Mouse (Mus musculus): ENCODE results near the gene H2-T3.
"Not testable (repeated sequence)": the region's sequence is repeated elsewhere in the genome, so short reads cannot be mapped to it uniquely, and the experiment has no call there.

The H2-T3 gene

DNA sequence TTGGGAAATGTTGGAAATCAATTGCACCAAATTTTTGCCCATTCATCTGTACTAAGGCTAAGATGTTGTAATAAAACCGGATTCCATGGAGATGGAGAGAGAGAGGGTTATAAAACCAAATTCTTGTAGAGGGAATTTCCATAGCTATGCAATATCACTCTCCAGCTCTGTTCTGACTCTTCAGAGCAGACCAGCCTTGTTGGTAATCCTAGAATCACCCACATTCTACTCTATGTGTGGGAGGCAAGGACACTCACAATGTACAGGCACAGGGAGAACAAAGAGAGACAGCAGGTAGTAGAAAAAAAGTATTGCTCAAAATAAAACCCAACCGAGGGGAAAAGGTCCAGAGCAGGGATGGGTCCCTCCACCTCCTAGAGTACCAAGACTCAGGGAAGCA lies 14.0 kb downstream of the H2-T3 start:
- DNase-seq: not testable (repeated sequence)

GRCm38 (mm10) chr17:36170287-36170814 lies 19.7 kb downstream of the H2-T3 start:
- DNase-seq: no peak

DNA sequence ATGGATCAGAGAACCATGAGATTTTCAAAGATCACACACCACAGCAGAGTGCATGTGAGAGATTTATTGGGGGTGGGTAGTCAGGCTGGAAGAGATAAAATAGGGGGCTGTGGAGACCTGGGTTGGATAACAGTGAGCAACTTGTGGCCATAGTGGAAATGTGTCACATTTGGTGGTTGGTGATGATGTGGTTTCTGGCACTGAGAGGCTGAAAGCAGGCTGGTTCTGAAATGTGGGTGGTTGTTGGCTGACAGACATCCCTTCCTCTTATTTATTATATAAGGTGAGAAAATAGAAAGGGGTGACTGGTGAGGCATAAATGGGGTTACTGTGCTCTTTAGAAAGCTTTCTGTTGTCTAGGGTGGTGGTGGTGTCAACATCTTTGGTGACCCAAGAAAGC lies 20.3 kb downstream of the H2-T3 start:
- no peak for DNase-seq

GRCm38 (mm10) chr17:36169094-36169493 lies 21.0 kb downstream of the H2-T3 start:
- not testable (repeated sequence) for DNase-seq

- DNase-seq: no peak
Measured at GRCm38 (mm10) chr17:36168039-36168652, 21.9 kb downstream of the H2-T3 start, which contains the start of gene Gm8909. TSS of gene Gm8909 (minus strand) at chr17:36168537.

DNA sequence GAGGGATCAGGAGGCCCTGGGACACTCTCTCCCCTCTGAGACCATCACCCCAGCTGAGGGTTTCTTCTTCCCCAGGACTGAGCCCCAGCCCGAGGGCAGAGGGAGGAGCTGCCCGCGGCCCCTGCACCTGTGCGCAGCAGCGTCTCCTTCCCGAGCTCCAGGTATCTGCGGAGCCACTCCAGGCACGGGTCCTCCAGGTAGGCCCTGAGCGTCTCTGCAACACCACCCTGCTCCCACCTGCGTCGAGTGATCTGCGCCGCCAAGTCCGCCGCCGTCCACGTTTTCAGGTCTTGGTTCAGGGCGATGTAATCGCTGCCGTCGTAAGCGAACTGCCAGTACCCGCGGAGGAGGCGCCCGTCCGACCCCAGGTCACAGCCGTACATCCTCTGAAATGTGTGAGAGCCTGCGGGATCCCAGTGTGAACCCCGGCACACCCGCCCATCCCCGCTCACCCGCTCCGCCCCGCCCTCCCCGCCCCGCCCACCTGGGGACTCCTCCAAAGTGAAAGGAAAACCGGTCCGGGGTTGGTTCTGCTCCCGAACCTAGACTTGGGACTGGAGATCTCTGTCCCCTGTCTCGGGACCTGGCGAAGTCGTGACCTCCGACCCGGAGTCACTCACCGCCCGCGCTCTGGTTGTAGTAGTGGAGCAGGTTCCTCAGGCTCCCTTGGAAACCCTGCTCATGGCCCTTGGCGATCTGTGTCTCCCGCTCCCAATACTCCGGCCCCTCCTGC lies 22.6 kb downstream of the H2-T3 start:
- peak; percentile 19 for DNase-seq

GRCm38 (mm10) chr17:36166901-36167300 lies 23.2 kb downstream of the H2-T3 start:
- DNase-seq: not testable (repeated sequence)

DNA sequence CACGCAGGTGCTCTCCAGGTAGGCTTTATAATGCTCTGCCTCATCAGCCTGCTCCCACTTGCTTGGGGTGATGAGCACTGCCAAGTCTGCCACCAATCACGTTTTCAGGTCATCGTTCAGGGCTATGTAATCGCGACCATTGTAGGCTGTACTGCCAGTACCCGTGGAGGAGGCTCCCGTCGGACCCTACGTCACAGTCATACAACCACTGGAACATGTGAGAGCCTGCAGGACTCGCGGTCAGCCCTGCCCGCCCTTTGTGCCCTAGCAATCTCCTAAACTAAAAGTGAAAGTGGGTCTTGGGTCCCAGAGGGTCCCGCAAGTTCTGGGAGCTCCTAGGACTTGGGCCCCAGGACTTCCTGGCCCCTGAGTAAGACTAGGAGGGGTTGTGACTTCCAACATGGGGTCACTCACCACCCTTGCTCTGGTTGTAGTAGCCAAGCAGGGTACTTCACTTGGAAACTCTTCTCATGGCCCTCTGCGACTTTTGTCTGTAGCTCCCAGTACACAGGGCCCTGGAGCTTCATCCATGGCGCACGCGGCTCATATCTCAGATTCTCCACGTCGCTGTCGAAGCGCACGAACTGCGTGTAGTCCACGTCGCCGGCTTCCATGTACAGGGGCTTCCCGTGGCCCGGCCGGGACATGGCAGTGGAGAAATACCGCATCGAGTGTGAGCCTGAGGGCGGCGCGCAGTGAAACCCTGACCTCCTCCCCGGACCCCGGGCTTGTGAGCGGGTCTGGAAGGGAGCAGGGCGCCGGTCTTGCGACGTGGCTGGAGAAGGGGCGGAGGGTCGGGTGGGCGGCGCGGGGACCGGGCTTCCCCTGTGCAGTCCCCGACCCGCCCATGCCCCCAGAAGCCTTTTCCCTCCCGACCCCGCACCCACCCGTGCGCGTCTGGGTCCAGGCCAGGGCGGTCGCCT lies 28.7 kb downstream of the H2-T3 start:
- DNase-seq: no peak

DNA sequence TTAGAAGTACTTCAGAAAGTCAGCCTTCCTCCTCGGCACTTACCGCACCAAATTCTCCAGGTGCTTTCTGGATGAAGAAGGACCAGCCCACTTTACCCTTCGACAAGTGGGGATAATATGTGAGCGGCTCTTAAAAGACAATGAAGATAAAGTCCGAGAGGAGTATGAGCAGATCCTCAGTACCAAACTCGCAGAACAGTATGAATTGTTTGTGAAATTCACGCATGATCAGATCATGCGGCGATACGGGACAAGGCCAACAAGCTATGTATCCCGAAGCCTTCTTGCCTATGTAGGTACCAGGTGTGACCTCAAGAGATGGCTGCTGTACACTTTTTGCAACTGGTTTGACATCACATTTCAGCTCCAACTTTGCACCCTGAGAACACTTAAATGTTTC lies 31.8 kb downstream of the H2-T3 start:
- not testable (repeated sequence) for DNase-seq

DNA sequence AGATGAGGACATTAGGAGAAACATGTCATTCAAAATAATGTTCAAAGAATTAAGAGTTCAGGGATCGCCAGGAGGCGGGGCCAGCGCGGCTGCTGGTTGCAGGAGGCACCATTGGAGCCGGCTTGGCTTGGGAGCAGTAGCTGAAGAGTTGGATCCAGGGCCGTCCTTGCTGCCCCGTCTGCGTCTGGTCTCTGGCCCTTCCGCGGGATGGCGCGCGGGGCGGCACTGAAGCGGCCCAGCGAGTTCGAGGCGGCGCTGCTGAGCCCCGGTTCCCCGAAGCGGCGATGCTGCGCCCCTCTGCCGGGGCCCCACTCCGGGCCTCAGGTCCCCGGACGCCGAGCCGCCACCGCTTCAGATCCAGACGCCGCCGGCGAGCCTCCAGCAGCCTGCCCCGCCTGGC lies 32.3 kb downstream of the H2-T3 start:
- not testable (repeated sequence) for DNase-seq

DNA sequence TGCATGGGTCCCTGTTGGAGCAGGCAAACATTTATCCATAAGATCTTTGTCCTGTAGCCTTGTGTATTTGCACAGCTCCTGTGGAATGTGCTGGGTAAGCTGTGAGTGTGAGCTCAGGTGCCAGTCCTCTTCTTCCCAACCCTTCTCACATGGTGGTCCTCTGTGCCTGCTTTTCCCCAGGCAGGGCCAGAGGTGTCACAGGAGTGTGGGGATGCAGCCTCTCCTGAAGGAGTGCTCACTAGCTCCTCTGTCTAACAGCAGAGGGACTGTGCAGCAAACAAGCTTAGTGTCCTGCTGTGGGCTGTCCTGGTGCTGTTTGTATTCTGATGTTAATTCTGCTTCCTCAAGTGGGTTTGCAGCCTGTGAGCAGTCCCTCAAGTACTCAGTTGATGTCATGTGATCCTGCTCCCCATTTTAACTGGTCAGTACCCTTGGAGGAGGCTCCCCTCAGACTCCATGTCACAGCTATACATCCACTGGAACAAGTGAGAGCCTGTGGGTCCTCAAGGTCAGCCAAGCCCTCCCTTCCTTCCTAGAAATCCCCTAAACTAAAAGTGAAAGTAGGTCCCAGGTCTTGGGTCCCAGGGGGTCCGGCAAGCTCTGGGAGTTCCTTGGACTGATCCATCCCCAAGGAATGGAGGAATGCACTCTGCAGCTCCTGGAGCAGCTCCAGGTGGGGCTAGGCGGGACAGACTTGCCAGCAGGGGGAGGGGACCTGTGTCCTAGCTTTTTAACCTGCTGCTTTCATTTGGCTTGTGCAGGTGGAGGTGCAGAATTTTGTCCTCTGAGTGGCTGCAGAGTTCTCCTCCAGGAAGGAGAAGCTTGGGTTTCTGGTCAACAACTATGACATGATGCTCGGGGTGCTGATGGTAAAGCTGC lies 35.6 kb downstream of the H2-T3 start:
- DNase-seq: no peak

GRCm38 (mm10) chr17:36151200-36151599 lies 38.9 kb downstream of the H2-T3 start:
- DNase-seq: not testable (repeated sequence)

DNA sequence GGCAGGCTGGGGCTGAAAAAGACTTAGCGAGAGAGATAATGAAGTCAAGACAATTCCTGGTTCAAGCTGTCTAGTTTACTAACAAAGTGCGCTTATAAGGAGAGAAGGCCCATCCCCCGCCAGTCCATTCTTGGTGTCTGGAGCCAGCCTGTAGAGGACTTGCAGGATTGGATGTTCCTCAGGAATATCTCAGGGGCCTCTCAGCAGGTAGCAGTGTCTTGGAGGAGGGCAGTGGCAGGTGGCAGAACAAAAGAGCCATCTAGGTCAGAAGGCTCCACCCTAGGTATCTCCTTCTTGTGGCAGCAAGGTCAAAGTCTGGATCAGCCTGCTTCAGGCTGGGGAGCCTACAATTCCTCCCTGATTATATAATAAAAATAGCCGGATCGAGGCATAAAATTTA lies 41.6 kb downstream of the H2-T3 start:
- not testable (repeated sequence) for DNase-seq

DNA sequence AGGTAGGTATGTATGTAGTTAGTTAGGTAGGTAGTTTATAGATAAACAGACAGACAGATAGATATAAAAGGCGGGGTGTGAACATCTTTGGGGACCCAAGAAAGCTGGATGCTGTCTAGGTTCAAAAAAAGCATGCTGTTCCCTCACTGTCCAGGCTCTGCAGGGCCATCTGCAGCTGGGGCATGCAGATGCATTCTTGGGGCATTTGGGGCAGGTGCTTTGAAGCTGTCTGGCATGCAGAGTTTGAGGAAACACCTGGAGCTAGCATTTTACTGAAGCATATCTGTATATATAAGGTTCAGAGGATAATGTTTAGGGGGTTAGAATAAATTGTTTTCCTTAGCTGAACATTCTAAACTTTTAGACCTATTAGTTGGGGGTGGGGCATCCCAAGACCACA lies 43.1 kb downstream of the H2-T3 start:
- not testable (repeated sequence) for DNase-seq

DNA sequence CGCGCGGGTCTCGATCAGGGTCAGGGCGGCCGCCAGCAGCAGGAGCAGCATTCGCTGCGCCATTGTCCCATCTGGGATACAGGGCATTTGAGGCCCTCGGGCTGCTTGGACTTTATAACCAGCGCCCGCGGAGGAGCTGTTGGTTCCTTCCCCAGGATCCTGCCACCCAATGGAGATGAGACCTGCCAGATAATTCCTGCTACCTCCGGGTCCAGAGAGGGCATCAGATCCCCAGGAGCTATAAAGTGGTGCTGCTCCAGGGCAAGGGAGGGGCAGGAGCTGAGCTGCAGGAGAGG lies 44.3 kb downstream of the H2-T3 start:
- DNase-seq: not testable (repeated sequence)

GRCm38 (mm10) chr17:36145111-36145860 lies 44.8 kb downstream of the H2-T3 start:
- no peak for DNase-seq

DNA sequence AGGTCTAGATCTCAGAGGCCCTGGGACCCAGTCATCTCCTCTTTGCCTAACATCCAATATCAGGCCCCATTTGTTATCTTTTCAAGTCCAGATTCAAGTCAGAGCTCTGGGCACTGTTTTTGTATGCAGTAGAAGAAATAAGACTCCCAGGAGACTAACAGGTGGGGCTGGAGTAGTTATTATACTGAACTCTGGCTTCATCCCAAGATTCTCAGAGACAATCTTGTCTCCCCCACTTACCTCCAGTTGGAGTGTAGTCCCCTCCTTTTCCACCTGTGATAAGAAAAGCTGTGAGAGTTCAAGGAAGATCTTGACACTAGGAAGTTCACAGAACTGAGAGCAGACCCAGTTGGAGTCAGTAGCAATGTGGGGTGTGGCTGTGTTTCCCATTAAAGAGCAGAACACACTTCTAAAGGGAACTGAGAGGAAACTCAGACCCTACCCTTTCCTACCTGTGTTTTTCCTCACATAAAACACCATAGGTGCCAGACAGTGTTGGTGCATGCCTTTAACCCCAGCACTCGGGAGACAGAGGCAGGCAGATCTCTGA lies 53.7 kb downstream of the H2-T3 start:
- not testable (repeated sequence) for DNase-seq
